Comparison of ENCODE assay signal across 9 mouse cellular contexts in the genomic region with DNA sequence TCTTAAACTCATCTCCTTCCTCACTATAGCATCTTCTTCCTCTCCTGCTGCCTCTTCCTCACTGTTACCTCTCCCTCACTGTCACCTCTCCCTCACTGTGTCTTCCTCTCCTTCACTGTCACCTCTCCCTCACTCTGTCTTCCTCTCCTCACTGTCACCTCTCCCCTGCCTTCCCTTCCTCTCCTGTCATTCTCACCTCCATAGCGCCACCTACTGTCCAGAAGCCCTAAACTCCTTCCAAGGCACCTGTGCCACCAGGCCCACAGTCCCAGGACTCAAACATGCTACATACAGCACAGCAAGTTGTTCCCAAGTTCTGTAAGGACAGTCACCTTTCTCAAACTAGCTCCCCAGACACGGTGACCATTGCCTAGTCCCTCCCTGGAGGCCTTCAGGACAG. TPM values are rescaled to one million over a fixed set of nuclear protein-coding genes. Genes with fewer than 3 reads are reported as not detected.
A peak's percentile ranks its signal among the peaks of the same experiment; 100 is the strongest.
DNase-seq lines count a peak whose midpoint lies in the region; ATAC-seq and TF ChIP-seq lines count a peak whose summit lies in the region.
"Had no signal": no experiment of that assay in that cellular context is flagged by ENCODE, and none has a peak within 500 bp of the region (broad histone marks: within the 10 kb centered on the region; RNA-seq: fewer than 3 reads in every experiment).

No protein-coding gene starts in this region.

- no peak overlapping the region for H3K4me3 ChIP-seq in G1E (ENCODE audit: low read depth, low read length)
- H3K4me3 ChIP-seq in embryonic facial prominence, embryonic 11.5 days (ENCODE audit: low read depth, low read length), result no peak overlapping the region

- no peaks in the 10 kb centered on the region for H3K36me3 ChIP-seq in G1E (replicated peaks)
- H3K36me3 ChIP-seq in embryonic facial prominence, embryonic 11.5 days (replicated peaks; ENCODE audit: control insufficient read depth, insufficient read depth, low read depth, low read length), result no peaks in the 10 kb centered on the region

- H3K4me2 ChIP-seq in embryonic facial prominence, embryonic 11.5 days (ENCODE audit: low read depth, low read length), result no peak overlapping the region

- ATAC-seq in G1E (ENCODE audit: extremely low read depth, insufficient number of reproducible peaks, low FRiP score, poor library complexity, severe bottlenecking), result no peak
- ATAC-seq in embryonic facial prominence, embryonic 11.5 days (replicated peaks; ENCODE audit: insufficient number of reproducible peaks, low FRiP score, low TSS enrichment, low read depth), result 0 out of 2 replicates have a peak, but pooled peaks have one; percentile 31

- WGBS in embryonic facial prominence, embryonic 11.5 days, result 8% methylated on average over 2 of the region's 2 CpGs

- peak; percentile 49; the same call in 1 of the 2 replicates for TF ChIP-seq CTCF in G1E (IDR thresholded peaks at IDR 0.05; ENCODE audit: low read depth, low read length)

- H3K4me1 ChIP-seq in G1E (ENCODE audit: insufficient read depth, low read depth, low read length), result peaks cover 3% of the 10 kb centered on the region; the same call in 1 of the 2 replicates
- no peaks in the 10 kb centered on the region for H3K4me1 ChIP-seq in embryonic facial prominence, embryonic 11.5 days (ENCODE audit: control insufficient read depth, insufficient read depth, low read length)

- peaks cover 52% of the 10 kb centered on the region for H3K27me3 ChIP-seq in G1E (ENCODE audit: insufficient read depth, low read length)
- no peaks in the 10 kb centered on the region for H3K27me3 ChIP-seq in embryonic facial prominence, embryonic 11.5 days (ENCODE audit: control insufficient read depth, insufficient read depth, low read length)

- no peaks in the 10 kb centered on the region for H3K9me3 ChIP-seq in G1E (replicated peaks)
- H3K9me3 ChIP-seq in embryonic facial prominence, embryonic 11.5 days (replicated peaks; ENCODE audit: control insufficient read depth, low read length), result no peaks in the 10 kb centered on the region

- H3K27ac ChIP-seq in embryonic facial prominence, embryonic 11.5 days (replicated peaks; ENCODE audit: low read depth, low read length), result no peak overlapping the region
- H3K27ac ChIP-seq: macrophage had no signal

- no peak overlapping the region for H3K9ac ChIP-seq in embryonic facial prominence, embryonic 11.5 days (replicated peaks; ENCODE audit: low read length)

- peak; percentile 77 for DNase-seq in G1E (ENCODE audit: low spot score)
- DNase-seq in adrenal gland, postnatal 36 days, result peak; percentile 86 to 89
- DNase-seq in embryonic facial prominence, embryonic 11.5 days (ENCODE audit: low spot score), result peak; percentile 83
- DNase-seq in heart, postnatal 4 days, result peak; percentile 90
- peak; percentile 53 to 72 for DNase-seq in layer of hippocampus, adult 8-10 months (ENCODE audit: low spot score in 2 of 2)
- DNase-seq in lung, postnatal 36 days, result peak; percentile 92
- peak; percentile 60 to 84 for DNase-seq in right cerebral cortex, postnatal 10 days (ENCODE audit: low spot score in 2 of 2)
- DNase-seq in urinary bladder, postnatal 14 days (ENCODE audit: low spot score), result peak; percentile 86

RNA-seq across cellular contexts. Expression of gene Pemt, which starts 19.0 kb away (rescaled TPM):
- total RNA-seq in G1E (2014; fragmentation: Nextera tagmentation), result 2.8 and 7.9 TPM in 2 replicates
- 3.0 and 3.8 TPM in 2 replicates for total RNA-seq in G1E (2017)
- polyA plus RNA-seq in G1E (2012), result 1.9 and 6.5 TPM in 2 replicates
- 1 to 10 TPM; 7.0 to 8.4 TPM for total RNA-seq in adrenal gland, postnatal 36 days (2021)
- polyA plus RNA-seq in embryonic facial prominence, embryonic 11.5 days (2014; fragmentation: Nextera tagmentation; extraction: Ambion mirVana), result 6.1 and 7.3 TPM in 2 replicates
- 1 to 10 TPM; 2.3 to 2.9 TPM for total RNA-seq in heart, postnatal 4 days (2021)
- 1 to 10 TPM; 3.0 to 7.8 (median 6.2) TPM for total RNA-seq in layer of hippocampus, adult 8-10 months (2022)
